Mouse (Mus musculus): ENCODE measurements around the gene Coq8a. TPM values are rescaled to one million over a fixed set of nuclear protein-coding genes. Genes with fewer than 3 reads are reported as not detected.

Gene Coq8a
- polyA plus RNA-seq, 1 experiment: 179 TPM

- H3K36me3 ChIP-seq (ENCODE audit: control insufficient read depth, insufficient read depth, low read length): no peaks in the 10 kb centered on the region
- no peaks in the 10 kb centered on the region for H3K27me3 ChIP-seq (replicated peaks; ENCODE audit: control insufficient read depth, insufficient read depth, low read length)
- H3K27ac ChIP-seq (ENCODE audit: insufficient read depth, low read depth, low read length): no peak overlapping the region
- no peak for TF ChIP-seq CTCF (conservative IDR thresholded peaks at IDR 0.05; ENCODE audit: insufficient read depth, insufficient read length, low read depth, low read length)
- TF ChIP-seq POLR2A (IDR thresholded peaks at IDR 0.05; ENCODE audit: low read depth, low read length): no peak
- peaks cover 23% of the 10 kb centered on the region; the same call in 1 of the 2 replicates for H3K4me1 ChIP-seq (ENCODE audit: control insufficient read depth, insufficient read depth, low read length)
- no peak for DNase-seq
- WGBS: 61% methylated on average over 5 of the region's 5 CpGs
- no peak overlapping the region for H3K4me3 ChIP-seq (ENCODE audit: insufficient read depth, low read depth, low read length)
These were observed 17.3 kb upstream of the Coq8a start for GRCm38 (mm10) chr1:180216541-180217276.

GRCm38 (mm10) chr1:180215044-180215443 lies 15.6 kb upstream of the Coq8a start:
- DNase-seq: peak; percentile 84
- TF ChIP-seq CTCF (conservative IDR thresholded peaks at IDR 0.05; ENCODE audit: insufficient read depth, insufficient read length, low read depth, low read length) (peak; percentile 99), POLR2A (IDR thresholded peaks at IDR 0.05; ENCODE audit: low read depth, low read length) (no peak)
- H3K27me3 ChIP-seq (replicated peaks; ENCODE audit: control insufficient read depth, insufficient read depth, low read length): no peaks in the 10 kb centered on the region
- H3K36me3 ChIP-seq (ENCODE audit: control insufficient read depth, insufficient read depth, low read length): no peaks in the 10 kb centered on the region
- no peak overlapping the region for H3K27ac ChIP-seq (ENCODE audit: insufficient read depth, low read depth, low read length)
- 9% methylated on average over 4 of the region's 4 CpGs for WGBS
- no peak overlapping the region for H3K4me3 ChIP-seq (ENCODE audit: insufficient read depth, low read depth, low read length)
- peaks cover 29% of the 10 kb centered on the region for H3K4me1 ChIP-seq (ENCODE audit: control insufficient read depth, insufficient read depth, low read length)

GRCm38 (mm10) chr1:180212911-180213310 lies 13.5 kb upstream of the Coq8a start:
- Histone ChIP-seq H3K4me1 (ENCODE audit: control insufficient read depth, insufficient read depth, low read length) (peaks cover 32% of the 10 kb centered on the region), H3K4me3 (ENCODE audit: insufficient read depth, low read depth, low read length) (no peak overlapping the region), H3K36me3 (ENCODE audit: control insufficient read depth, insufficient read depth, low read length) (no peaks in the 10 kb centered on the region), H3K27me3 (replicated peaks; ENCODE audit: control insufficient read depth, insufficient read depth, low read length) (no peaks in the 10 kb centered on the region), H3K27ac (ENCODE audit: insufficient read depth, low read depth, low read length) (peak overlapping the region; percentile 76)
- TF ChIP-seq POLR2A (IDR thresholded peaks at IDR 0.05; ENCODE audit: low read depth, low read length) (no peak), CTCF (conservative IDR thresholded peaks at IDR 0.05; ENCODE audit: insufficient read depth, insufficient read length, low read depth, low read length) (no peak)
- 51% methylated on average over 5 of the region's 5 CpGs for WGBS
- peak; percentile 77 for DNase-seq

- no peak for TF ChIP-seq POLR2A (IDR thresholded peaks at IDR 0.05; ENCODE audit: low read depth, low read length)
- TF ChIP-seq CTCF (conservative IDR thresholded peaks at IDR 0.05; ENCODE audit: insufficient read depth, insufficient read length, low read depth, low read length): no peak
- WGBS: 48% methylated on average over 9 of the region's 9 CpGs
- H3K27me3 ChIP-seq (replicated peaks; ENCODE audit: control insufficient read depth, insufficient read depth, low read length): no peaks in the 10 kb centered on the region
- peak overlapping the region; percentile 91 for H3K27ac ChIP-seq (ENCODE audit: insufficient read depth, low read depth, low read length)
- no peaks in the 10 kb centered on the region for H3K36me3 ChIP-seq (ENCODE audit: control insufficient read depth, insufficient read depth, low read length)
- DNase-seq: peak; percentile 94
- no peak overlapping the region for H3K4me3 ChIP-seq (ENCODE audit: insufficient read depth, low read depth, low read length)
- peaks cover 32% of the 10 kb centered on the region for H3K4me1 ChIP-seq (ENCODE audit: control insufficient read depth, insufficient read depth, low read length)
These were observed 11.4 kb upstream of the Coq8a start for GRCm38 (mm10) chr1:180210781-180211271.

- Histone ChIP-seq H3K4me3 (ENCODE audit: insufficient read depth, low read depth, low read length) (no peak overlapping the region), H3K4me1 (ENCODE audit: control insufficient read depth, insufficient read depth, low read length) (peaks cover 32% of the 10 kb centered on the region), H3K27ac (ENCODE audit: insufficient read depth, low read depth, low read length) (peak overlapping the region; percentile 91), H3K36me3 (ENCODE audit: control insufficient read depth, insufficient read depth, low read length) (no peaks in the 10 kb centered on the region), H3K27me3 (replicated peaks; ENCODE audit: control insufficient read depth, insufficient read depth, low read length) (no peaks in the 10 kb centered on the region)
- 38% methylated on average over 4 of the region's 4 CpGs for WGBS
- DNase-seq: peak; percentile 75
- TF ChIP-seq CTCF (conservative IDR thresholded peaks at IDR 0.05; ENCODE audit: insufficient read depth, insufficient read length, low read depth, low read length): no peak
- no peak for TF ChIP-seq POLR2A (IDR thresholded peaks at IDR 0.05; ENCODE audit: low read depth, low read length)
These were observed 10.6 kb upstream of the Coq8a start for GRCm38 (mm10) chr1:180210031-180210432.

GRCm38 (mm10) chr1:180208370-180208769 lies 9.0 kb upstream of the Coq8a start:
- 80% methylated on average over 3 of the region's 3 CpGs for WGBS
- DNase-seq: no peak
- no peak overlapping the region for H3K4me3 ChIP-seq (ENCODE audit: insufficient read depth, low read depth, low read length)
- H3K27ac ChIP-seq (ENCODE audit: insufficient read depth, low read depth, low read length): no peak overlapping the region
- TF ChIP-seq POLR2A (IDR thresholded peaks at IDR 0.05; ENCODE audit: low read depth, low read length) (no peak), CTCF (conservative IDR thresholded peaks at IDR 0.05; ENCODE audit: insufficient read depth, insufficient read length, low read depth, low read length) (no peak)
- H3K36me3 ChIP-seq (ENCODE audit: control insufficient read depth, insufficient read depth, low read length): no peaks in the 10 kb centered on the region
- H3K27me3 ChIP-seq (replicated peaks; ENCODE audit: control insufficient read depth, insufficient read depth, low read length): no peaks in the 10 kb centered on the region
- peaks cover 19% of the 10 kb centered on the region for H3K4me1 ChIP-seq (ENCODE audit: control insufficient read depth, insufficient read depth, low read length)

GRCm38 (mm10) chr1:180200722-180201121 lies 1.3 kb upstream of the Coq8a start:
- Histone ChIP-seq H3K4me1 (ENCODE audit: control insufficient read depth, insufficient read depth, low read length) (peaks cover 6% of the 10 kb centered on the region; the same call in 1 of the 2 replicates), H3K4me3 (ENCODE audit: insufficient read depth, low read depth, low read length) (no peak overlapping the region), H3K36me3 (ENCODE audit: control insufficient read depth, insufficient read depth, low read length) (no peaks in the 10 kb centered on the region), H3K27ac (ENCODE audit: insufficient read depth, low read depth, low read length) (peak overlapping the region; percentile 51; the same call in 1 of the 2 replicates), H3K27me3 (replicated peaks; ENCODE audit: control insufficient read depth, insufficient read depth, low read length) (no peaks in the 10 kb centered on the region)
- DNase-seq: peak; percentile 64
- TF ChIP-seq CTCF (conservative IDR thresholded peaks at IDR 0.05; ENCODE audit: insufficient read depth, insufficient read length, low read depth, low read length) (no peak), POLR2A (IDR thresholded peaks at IDR 0.05; ENCODE audit: low read depth, low read length) (no peak)
- WGBS: 30% methylated on average over 5 of the region's 5 CpGs
